Mouse (Mus musculus) embryonic facial prominence, embryonic 11.5 days (tissue): ENCODE data around the gene Rrp15. TPM values are rescaled to one million over a fixed set of nuclear protein-coding genes. Genes with fewer than 3 reads are reported as not detected.

Experiments
- ATAC-seq: fragments of 200-750 bp; cut with Nextera tagmentation; replicated peaks from 2 replicates; pipeline ENCODE4 v1.8.0; 2017; ENCODE audit warnings: low read depth; ENCODE audit not compliant: insufficient number of reproducible peaks, low FRiP score, low TSS enrichment
- DNase-seq: peaks from one replicate; pipeline ENCODE4 v3.0.0-alpha.2; 2015; ENCODE audit warnings: low spot score
- H3K27ac ChIP-seq: fragments of 300-500 bp; sonication (generic); replicated peaks from 2 replicates; pipeline ENCODE4 v1.5.1; 2014; ENCODE audit warnings: mild to moderate bottlenecking, low read depth, low read length, control low read depth
- H3K27me3 ChIP-seq: fragments of 300-500 bp; sonication (generic); 2 replicates; pipeline ENCODE4 v1.6.1; 2014; ENCODE audit warnings: mild to moderate bottlenecking, low read length, moderate library complexity, mixed read lengths; ENCODE audit not compliant: control insufficient read depth, insufficient read depth
- H3K36me3 ChIP-seq: fragments of 300-500 bp; sonication (generic); replicated peaks from 2 replicates; pipeline ENCODE4 v1.6.1; 2014; ENCODE audit warnings: low read depth, mild to moderate bottlenecking, low read length, moderate library complexity, mixed read lengths; ENCODE audit not compliant: control insufficient read depth, insufficient read depth
- H3K4me1 ChIP-seq: fragments of 300-500 bp; sonication (generic); 2 replicates; pipeline ENCODE4 v1.6.1; 2014; ENCODE audit warnings: low read length, mixed read lengths; ENCODE audit not compliant: control insufficient read depth, insufficient read depth
- H3K4me2 ChIP-seq: fragments of 300-500 bp; sonication (generic); 2 replicates; pipeline ENCODE4 v1.6.1; 2014; ENCODE audit warnings: low read depth, mild to moderate bottlenecking, control low read depth, low read length, moderate library complexity
- H3K4me3 ChIP-seq: fragments of 300-500 bp; sonication (generic); 2 replicates; pipeline ENCODE4 v1.5.1; 2014; ENCODE audit warnings: low read depth, low read length, control low read depth
- H3K9ac ChIP-seq: fragments of 300-500 bp; sonication (generic); replicated peaks from 2 replicates; pipeline ENCODE4 v1.6.1; 2014; ENCODE audit warnings: mild to moderate bottlenecking, control low read depth, low read length
- H3K9me3 ChIP-seq: fragments of 300-500 bp; sonication (generic); replicated peaks from 2 replicates; pipeline ENCODE4 v1.6.1; 2016; ENCODE audit warnings: mild to moderate bottlenecking, low read length, inconsistent platforms, mixed read lengths; ENCODE audit not compliant: control insufficient read depth
- WGBS: fragments of 180-500 bp; shearing (Covaris S2); extraction: QIAGEN DNeasy Blood & Tissue Kit; methylation state at CpG from one replicate; pipeline ENCODE4 v1.1.7; 2014; 5-methylcytosine and 5-hydroxymethylcytosine counted together
- polyA plus RNA-seq: library from polyadenylated mRNA; unstranded; fragments of >200 nt; fragmentation: Nextera tagmentation; extraction: Ambion mirVana; gene quantifications from 2 replicates; pipeline ENCODE4 v1.2.1, GENCODE M21; 2014

Gene Rrp15
- polyA plus RNA-seq, 1 experiment from 2014 or later = 87.4 TPM

- 80% methylated on average over 15 of the region's 15 CpGs for WGBS
- Histone ChIP-seq H3K27ac (no peak overlapping the region), H3K9me3 (no peaks in the 10 kb centered on the region), H3K27me3 (no peaks in the 10 kb centered on the region), H3K4me1 (no peaks in the 10 kb centered on the region), H3K4me3 (no peak overlapping the region), H3K4me2 (no peak overlapping the region), H3K9ac (no peak overlapping the region), H3K36me3 (no peaks in the 10 kb centered on the region)
- no peak for ATAC-seq
- no peak for DNase-seq
These were observed 50.4 kb downstream of the Rrp15 start for GRCm38 (mm10) chr1:186698583-186699338.

DNA sequence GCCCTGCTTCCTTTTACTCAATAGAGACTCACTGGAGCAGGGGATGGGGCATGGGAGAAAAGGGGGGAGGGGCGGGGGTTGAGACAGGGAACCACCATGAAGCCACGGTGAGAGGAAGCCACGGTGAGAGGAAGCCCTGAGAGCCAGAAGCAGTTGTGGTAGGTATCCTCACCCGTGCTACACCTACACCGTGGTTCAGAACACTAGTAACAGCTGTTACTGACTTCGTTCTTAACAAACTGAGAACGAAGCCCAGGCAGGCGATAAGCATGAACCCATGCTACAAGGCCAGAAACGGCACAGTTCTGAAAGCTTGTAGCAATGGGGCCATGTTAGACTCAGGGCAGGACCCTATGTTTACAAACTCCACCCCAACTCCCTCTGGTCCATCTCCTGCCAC lies 52.9 kb downstream of the Rrp15 start:
- no peak overlapping the region for H3K27ac ChIP-seq
- no peak overlapping the region for H3K9ac ChIP-seq
- H3K36me3 ChIP-seq = no peaks in the 10 kb centered on the region
- H3K4me1 ChIP-seq = no peaks in the 10 kb centered on the region
- no peak overlapping the region for H3K4me2 ChIP-seq
- WGBS = 91% methylated on average over 9 of the region's 9 CpGs
- H3K4me3 ChIP-seq = no peak overlapping the region
- no peaks in the 10 kb centered on the region for H3K9me3 ChIP-seq
- ATAC-seq (no peak), DNase-seq (no peak)
- H3K27me3 ChIP-seq = no peaks in the 10 kb centered on the region

DNA sequence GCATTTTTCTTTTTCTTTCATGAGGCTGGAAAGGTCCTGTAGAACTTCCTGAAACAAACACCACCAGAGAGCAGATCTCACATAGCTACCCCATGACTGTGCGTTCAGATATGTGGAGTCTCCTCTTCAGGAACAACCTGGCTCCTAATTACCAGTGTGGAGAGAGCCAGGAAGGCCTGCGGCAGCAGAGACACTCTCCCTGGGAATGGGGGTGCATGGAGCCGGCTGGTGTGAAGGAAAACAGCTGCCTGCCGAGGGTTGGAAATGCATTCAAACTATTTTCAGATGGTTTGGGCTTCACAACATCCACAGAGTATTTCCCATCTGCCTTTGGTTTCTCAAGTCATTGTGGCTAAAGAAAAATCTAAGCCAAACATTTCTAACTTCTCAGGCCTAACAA lies 53.8 kb downstream of the Rrp15 start:
- H3K27ac ChIP-seq = no peak overlapping the region
- ATAC-seq (no peak), DNase-seq (no peak)
- no peak overlapping the region for H3K9ac ChIP-seq
- no peaks in the 10 kb centered on the region for H3K9me3 ChIP-seq
- H3K4me2 ChIP-seq = no peak overlapping the region
- no peak overlapping the region for H3K4me3 ChIP-seq
- H3K4me1 ChIP-seq = no peaks in the 10 kb centered on the region
- 52% methylated on average over 4 of the region's 4 CpGs for WGBS
- no peaks in the 10 kb centered on the region for H3K36me3 ChIP-seq
- no peaks in the 10 kb centered on the region for H3K27me3 ChIP-seq

GRCm38 (mm10) chr1:186692370-186692769 lies 56.8 kb downstream of the Rrp15 start:
- Histone ChIP-seq H3K9me3 (no peaks in the 10 kb centered on the region), H3K4me2 (no peak overlapping the region), H3K4me1 (no peaks in the 10 kb centered on the region), H3K27me3 (no peaks in the 10 kb centered on the region), H3K27ac (no peak overlapping the region), H3K9ac (no peak overlapping the region), H3K4me3 (no peak overlapping the region), H3K36me3 (no peaks in the 10 kb centered on the region)
- ATAC-seq (no peak), DNase-seq (no peak)
- WGBS = 92% methylated on average over 4 of the region's 4 CpGs

DNA sequence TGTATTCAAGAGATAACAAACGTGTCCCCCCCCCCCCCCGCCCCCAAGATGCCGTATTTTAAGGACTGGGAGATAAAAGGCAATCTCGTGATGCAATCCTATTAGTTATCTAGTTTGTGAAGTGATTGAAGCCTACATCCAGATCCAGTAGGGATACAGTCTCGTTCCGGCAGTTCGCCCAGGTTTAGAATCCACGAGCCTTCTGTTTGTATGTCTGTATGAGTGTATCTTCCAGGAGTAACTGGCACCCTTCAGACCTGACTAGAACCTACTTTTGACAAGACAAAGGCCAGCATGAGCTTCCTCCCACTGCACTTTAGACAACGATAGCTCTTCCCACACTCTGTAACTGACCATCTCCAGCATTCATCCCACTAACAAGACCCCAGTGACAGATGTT lies 57.5 kb downstream of the Rrp15 start:
- H3K36me3 ChIP-seq = no peaks in the 10 kb centered on the region
- no peak overlapping the region for H3K27ac ChIP-seq
- DNase-seq = no peak
- H3K9ac ChIP-seq = no peak overlapping the region
- H3K4me3 ChIP-seq = no peak overlapping the region
- no peaks in the 10 kb centered on the region for H3K27me3 ChIP-seq
- H3K4me2 ChIP-seq = no peak overlapping the region
- no peak for ATAC-seq
- no peaks in the 10 kb centered on the region for H3K9me3 ChIP-seq
- no peaks in the 10 kb centered on the region for H3K4me1 ChIP-seq
- 91% methylated on average over 9 of the region's 9 CpGs for whole genome bisulfite sequencing

GRCm38 (mm10) chr1:186684041-186684440 lies 65.1 kb downstream of the Rrp15 start:
- Histone ChIP-seq H3K27ac (no peak overlapping the region), H3K9ac (no peak overlapping the region), H3K4me2 (no peak overlapping the region), H3K36me3 (no peaks in the 10 kb centered on the region), H3K27me3 (no peaks in the 10 kb centered on the region), H3K4me1 (no peaks in the 10 kb centered on the region), H3K4me3 (no peak overlapping the region), H3K9me3 (no peaks in the 10 kb centered on the region)
- no peak for ATAC-seq
- no peak for DNase-seq
- WGBS = 92% methylated on average over 3 of the region's 3 CpGs

DNA sequence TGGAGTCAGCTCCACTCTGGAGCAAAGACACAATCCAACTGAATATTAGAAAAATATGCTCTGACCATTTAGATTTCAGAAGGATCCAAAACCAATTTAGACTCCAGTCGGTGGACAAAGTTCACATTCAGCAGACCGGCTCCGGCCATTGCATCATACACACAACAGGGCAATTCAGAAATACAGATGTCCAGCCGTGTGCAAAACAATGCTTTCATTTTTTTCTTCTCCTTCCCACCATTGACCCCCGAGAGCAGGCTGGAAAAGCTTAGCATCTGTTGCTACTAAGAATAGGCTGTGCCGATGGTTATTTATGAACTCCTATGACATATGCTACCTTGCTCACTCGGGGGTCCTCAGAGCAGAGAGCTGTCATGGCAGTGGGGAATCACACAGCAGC lies 66.6 kb downstream of the Rrp15 start:
- H3K4me2 ChIP-seq = no peak overlapping the region
- DNase-seq (peak; percentile 6), ATAC-seq (no peak)
- no peak overlapping the region for H3K4me3 ChIP-seq
- H3K36me3 ChIP-seq = no peaks in the 10 kb centered on the region
- H3K27me3 ChIP-seq = no peaks in the 10 kb centered on the region
- H3K4me1 ChIP-seq = no peaks in the 10 kb centered on the region
- no peaks in the 10 kb centered on the region for H3K9me3 ChIP-seq
- no peak overlapping the region for H3K27ac ChIP-seq
- H3K9ac ChIP-seq = no peak overlapping the region
- 32% methylated on average over 7 of the region's 7 CpGs for WGBS

- Histone ChIP-seq H3K9ac (no peak overlapping the region), H3K9me3 (no peaks in the 10 kb centered on the region), H3K36me3 (no peaks in the 10 kb centered on the region), H3K27me3 (no peaks in the 10 kb centered on the region), H3K4me1 (no peaks in the 10 kb centered on the region), H3K27ac (no peak overlapping the region), H3K4me3 (no peak overlapping the region), H3K4me2 (no peak overlapping the region)
- 84% methylated on average over 12 of the region's 12 CpGs for WGBS
- ATAC-seq = no peak
- DNase-seq = no peak
These were observed 71.5 kb downstream of the Rrp15 start for GRCm38 (mm10) chr1:186677614-186678013.
